Mouse (Mus musculus) gastrocnemius, postnatal 10 days (tissue): Measurements from ENCODE around the gene Cep19. TPM values are rescaled to one million over a fixed set of nuclear protein-coding genes. Genes with fewer than 3 reads are reported as not detected.

Source experiments
- DNase-seq: peaks from one replicate; pipeline ENCODE4 v3.0.0; 2021; ENCODE audit warnings: mixed read lengths
- total RNA-seq, 2 experiments: library from RNA; stranded (reverse); gene quantifications; 2 replicates each; pipeline ENCODE4 v1.2.3; 2021

Cep19 gene
- total RNA-seq, 2 experiments from 2014 or later = 6.3 to 7.3 TPM

DNA sequence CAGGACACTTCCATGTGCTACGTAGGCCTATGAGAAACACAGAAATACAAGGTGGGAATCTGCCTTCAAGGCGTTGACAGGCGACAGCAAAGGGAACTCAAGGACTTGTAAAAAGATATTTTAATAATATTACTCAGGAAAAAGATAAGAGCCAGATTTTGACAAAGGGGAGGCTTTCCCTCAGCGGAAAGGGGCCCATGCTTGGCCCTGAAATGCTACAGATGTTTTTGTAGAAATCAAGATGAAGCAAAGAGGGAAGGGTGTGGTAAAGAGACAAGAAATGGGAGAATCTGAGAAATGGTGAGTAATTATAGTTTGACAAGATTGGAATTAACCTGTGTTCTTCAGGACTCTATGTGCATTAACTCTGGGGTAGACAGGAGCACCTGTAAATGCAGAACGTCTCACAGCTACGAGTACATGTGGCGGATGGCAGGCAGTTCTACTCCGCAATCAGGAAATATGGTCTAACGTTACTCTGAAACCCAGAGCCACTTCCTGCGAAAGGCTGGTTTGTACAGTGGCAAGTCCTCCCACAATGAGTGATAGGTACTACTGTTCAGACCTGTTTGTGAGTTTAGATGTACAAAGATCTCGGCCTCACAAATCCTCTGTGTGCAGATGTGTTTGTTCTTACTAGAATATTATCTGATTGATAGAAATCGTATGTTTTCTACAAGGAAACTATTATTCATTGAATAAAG is 7.9 kb downstream of the Cep19 start:
- DNase-seq = no peak

DNA sequence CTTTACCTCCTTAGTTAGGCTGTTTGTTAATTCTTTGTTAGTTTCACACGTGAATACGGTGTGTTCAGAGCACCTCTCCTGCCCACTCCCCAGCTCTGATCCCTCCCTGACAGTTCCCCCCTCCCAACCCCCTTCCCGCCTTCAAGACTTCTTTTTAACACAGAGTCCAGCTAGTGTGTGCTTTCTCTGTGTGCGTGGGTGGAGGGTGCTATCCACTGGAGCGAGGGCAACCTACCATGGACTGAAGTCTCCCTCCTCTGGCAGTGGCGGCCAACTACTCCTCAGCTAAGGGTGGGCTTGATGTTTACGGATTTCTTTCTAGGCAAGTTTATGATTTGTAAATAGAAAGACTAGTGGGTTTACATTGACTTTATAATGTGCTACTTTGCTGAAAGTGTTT is 8.6 kb downstream of the Cep19 start:
- DNase-seq = no peak

DNA sequence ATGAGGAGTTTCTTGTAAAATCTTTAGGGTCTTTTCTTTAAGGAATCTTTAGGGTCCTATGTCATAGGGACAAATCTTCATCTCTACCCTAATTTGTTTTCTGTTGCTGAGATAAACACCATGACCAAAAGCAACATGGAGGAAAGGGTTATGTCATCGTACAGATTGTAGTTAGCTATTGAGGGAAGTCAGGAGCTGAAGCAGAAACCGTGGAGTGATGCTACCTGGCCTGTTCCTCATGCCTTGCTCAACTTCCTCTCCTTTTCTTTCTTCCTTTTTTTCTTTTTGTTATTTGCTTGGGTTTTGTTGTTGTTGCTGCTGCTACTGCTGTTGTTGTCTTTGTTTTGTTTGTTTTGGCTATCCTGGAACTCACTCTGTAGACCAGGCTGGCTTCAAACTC is 9.0 kb downstream of the Cep19 start:
- DNase-seq = no peak

DNA sequence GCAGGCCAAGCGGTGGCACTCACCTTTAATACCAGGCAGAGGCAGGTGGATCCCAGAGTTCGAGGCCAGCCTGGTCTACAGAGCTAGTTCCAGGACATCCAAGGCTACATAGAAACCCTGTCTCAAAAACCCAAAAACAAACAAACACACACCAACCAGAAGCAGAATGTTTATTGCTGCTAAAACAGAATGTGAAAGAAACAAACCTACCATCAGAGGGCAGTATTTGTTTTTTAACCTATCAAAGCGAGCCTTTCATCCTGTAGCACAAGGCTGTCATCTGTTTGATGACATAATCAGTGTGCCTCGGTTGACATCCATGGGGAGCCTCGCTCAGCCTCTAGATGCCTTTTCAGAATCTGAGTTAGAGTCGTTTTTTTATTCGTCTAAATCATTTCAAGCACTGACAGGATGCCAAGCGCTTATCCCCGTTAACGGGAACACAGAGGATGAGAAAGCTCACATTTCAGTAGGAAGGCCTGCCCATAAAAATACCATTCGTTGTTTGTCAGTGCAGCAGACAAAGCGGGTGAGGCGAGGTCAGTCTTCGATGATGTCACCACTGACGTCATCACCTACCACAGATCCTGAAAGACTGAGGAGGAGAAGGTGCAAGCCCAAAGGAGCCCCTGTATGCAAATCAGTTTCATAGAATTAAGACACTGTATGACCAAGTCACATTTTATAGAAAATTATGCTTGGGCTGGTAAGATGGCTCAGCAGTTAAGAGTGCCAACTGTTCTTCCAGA is 11.5 kb downstream of the Cep19 start:
- DNase-seq = no peak

DNA sequence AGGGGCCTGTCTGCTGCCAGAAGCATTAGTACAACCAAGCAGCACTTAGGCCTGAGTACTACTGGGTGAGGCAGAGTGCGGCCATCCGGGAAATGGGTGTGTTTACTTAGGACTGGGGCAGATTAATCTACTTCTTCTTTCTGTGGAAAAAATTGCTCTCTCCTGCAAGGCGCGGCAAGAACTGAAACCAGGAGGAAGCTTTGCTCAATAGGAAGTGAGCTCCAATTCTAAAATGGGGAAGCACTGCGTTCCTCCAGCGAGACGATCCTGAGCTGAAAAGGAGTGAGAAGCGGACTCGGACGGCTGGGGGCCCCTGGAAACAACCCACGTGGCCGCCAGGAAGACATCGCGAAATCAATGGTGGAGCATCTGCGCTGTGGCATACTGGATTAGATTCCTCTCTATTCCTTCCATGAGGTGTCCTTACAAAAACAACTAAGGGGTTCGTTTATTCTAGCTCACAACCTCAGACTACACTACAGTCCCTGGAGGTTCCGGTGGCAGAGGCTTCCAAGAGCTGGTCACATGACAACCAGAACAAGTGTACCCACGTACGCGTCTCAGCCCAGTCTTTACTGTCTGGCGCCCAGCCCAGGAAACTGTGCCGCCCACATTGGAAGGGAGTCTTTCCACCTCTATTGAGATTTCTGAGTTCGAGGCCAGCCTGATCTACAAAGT is 14.1 kb downstream of the Cep19 start:
- DNase-seq = no peak

DNA sequence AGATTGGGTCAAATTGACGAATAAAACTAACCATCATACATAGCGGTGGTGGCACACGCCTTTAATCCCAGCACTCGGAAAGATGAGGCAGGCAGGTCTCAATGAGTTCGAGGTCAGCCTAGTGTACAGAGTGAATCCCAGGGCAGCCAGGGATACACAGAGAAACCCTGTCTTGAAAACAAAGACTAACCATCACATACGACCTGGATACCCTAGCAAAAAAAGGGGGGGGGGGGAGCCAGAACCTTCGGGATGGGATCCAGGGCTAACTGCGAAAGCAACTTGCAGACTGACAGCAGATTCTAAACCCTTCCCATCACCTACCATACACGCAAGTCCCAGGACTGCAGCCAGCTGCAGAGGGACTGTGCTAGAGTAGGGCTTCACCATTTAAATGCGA is 14.8 kb downstream of the Cep19 start:
- DNase-seq = no peak

DNA sequence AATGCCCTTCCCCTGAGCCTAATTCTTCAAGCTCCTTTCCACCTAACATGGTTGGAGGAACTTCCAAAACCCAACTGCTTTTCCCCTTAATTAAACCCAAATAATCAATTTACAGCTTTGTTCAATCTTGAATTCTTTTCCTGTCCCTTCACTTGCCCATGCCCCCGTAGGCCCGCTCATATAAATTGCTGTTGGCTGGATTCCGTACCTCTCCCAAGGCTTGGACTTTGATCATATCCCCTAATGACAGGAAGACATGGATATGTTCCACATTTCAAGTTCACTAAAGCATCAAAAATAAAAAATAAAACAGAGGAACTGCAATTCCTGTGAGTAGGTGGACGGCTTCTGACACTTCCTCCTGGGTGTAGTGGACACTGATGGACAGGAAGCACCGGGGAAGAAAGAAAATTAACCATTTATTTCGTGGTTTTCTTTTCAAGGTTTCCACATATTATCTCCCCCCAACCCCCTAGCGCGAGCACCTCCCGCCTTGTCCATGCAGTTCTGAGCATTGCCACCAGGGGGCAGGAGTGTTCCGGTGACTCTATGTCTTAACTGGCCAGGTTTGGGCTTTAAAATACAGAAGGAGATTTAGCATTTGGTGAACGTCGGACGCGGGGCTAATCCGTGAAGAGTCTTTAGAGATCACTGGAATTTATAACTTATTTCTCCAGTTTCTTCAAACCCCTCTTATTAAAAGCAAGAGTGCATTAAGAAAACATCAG is 15.5 kb downstream of the Cep19 start:
- DNase-seq = peak; percentile 87

DNA sequence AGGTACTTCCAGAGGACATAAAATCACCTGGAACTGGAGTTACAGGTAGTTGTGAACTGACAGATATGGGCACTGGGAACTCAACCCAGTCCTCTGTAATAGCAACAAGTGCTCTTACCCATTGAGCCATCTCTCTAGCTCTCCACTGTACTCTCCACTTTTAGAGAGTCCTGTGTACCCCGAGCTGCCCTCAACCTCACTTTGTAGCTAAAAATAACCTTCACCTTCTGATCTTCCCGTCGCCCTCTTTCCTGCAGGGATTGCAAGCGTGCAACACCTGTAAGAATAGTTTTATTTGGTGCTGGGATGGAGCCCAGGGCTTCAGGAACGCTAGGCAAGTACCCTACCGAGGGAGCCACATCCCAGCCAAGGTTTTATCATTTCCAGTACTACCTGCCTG is 16.2 kb downstream of the Cep19 start:
- no peak for DNase-seq

DNA sequence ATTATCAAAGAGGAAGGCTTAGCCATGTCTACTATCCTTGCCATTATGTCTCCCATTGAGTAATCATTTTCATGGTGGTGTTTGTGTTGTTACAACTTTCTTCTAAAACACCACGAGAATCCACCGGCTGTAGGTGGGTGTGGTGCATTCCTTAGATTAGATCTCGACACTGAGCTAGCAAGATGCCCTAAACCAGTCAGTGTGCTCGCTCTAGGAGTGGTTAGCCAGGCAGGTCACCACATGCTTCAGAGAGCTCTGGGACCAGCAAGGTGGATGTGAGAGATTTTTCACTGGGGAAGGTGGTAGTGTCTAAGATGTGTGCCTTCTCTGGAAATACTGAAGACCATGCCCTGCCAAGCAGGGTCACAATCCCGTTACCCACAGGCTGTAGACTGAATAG is 16.6 kb downstream of the Cep19 start:
- DNase-seq = no peak

DNA sequence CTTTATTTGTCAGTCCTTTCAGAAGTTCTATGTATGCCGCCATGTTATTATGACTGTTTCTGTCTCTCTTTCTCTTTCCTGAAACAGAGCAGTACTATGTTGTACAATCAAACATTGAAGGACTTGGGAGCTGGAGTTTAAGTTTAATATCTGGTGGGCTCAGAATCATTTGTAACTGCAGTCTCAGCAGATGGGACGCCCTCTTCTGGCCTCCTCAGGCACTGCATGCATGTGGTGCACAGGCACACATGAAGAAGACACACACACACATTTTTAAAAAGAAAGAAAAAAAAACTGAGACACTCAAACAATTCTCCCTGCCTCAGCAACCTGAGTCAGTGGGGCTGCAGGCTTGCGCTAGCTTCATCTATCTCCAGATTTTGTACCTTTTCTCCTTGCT is 20.9 kb downstream of the Cep19 start:
- DNase-seq = no peak

DNA sequence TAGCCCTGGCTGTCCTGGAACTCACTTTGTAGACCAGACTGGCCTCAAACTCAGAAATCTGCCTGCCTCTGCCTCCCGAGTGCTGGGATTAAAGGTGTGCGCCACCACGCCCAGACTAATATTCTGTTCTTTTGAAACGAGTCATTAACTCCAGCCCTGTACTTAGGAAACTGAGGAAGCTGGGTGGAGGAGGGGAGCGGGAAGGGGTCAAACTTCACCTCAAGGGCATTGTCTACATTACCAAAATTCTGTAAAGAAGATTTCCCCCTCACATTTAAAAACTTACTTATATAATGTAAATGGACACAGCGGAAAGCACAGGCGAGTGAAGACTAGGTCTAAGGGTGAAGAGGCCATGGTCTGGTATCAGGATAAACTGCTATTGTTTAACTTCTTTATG is 24.4 kb downstream of the Cep19 start:
- DNase-seq = no peak

DNA sequence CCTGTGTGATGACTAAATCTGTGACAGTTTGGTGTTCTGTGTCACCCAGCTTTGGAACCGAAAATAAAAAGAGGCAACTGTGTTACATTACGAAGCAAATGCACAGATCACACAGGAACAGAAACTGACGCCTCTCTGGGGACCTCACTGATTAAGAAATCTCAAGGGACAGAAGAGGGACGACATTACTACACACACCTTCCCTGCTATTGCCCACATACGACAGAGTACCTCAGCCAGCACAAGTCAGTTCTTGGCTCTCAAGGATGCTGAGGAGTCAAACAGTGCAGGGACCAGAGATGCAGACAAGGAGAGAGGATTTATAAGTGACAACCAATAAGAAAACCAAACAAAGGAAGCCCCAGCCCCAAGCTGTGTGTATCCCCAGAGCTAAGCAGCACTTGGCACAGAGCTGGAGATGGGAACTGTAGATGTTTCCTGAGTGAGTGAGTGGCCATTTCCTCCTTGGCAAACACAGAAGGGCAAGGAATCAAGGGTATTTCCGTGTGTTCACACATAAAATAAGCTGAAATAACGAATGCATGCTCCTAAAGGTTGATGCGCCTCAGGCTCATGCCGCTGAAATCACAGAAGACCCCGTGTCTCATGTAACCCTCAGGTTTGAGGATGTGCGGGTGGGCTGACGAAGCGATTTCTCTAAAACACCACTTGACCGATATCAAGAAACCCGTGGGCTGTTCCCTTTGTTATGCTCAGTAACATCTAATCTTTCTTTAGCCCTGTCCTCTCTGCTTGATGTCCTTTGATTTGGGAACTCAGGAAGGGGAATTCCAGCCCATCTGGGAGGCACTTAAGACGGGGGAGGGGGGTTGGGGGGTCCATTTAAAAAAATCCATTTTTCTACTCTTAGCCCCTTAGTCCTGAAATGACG is 25.1 kb downstream of the Cep19 start:
- DNase-seq = no peak

DNA sequence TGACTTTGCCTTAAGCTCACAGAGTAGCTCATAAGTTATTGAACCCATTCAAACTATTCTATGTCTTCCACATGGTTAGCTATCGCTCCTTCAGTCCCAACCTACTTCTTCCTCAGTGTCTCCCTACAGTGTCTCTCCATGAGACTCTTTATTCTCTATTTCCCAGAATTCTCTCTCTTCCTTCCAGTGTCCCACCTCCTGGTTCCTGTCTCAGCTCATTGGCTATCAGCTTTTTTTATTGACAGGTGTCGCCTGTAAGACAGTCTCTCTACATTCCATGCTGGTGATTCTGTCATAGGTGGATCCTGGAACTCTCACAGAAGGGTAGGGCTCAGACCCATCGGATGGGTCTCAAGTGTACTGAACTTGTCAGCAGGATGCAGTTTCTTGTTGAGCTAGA is 25.8 kb downstream of the Cep19 start:
- no peak for DNase-seq

DNA sequence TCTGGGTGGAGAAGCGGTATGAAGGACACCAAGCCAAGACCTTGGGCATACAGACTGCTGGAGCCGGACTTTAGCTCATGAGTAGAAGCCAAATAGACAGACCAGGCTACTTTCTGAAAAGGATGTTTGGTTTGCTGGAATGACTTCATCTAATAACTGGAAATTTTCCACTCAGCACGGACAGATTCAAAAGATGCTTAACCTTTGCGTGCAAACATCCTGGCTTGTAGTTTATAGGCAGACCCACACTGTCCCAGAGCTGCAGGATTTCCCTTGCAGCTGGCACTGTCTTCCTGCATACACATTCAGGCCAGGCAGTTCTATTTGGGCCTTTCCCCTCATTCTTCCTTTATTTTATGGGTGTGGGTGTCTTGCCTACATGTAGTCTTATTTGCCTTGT is 27.4 kb downstream of the Cep19 start:
- DNase-seq = no peak

DNA sequence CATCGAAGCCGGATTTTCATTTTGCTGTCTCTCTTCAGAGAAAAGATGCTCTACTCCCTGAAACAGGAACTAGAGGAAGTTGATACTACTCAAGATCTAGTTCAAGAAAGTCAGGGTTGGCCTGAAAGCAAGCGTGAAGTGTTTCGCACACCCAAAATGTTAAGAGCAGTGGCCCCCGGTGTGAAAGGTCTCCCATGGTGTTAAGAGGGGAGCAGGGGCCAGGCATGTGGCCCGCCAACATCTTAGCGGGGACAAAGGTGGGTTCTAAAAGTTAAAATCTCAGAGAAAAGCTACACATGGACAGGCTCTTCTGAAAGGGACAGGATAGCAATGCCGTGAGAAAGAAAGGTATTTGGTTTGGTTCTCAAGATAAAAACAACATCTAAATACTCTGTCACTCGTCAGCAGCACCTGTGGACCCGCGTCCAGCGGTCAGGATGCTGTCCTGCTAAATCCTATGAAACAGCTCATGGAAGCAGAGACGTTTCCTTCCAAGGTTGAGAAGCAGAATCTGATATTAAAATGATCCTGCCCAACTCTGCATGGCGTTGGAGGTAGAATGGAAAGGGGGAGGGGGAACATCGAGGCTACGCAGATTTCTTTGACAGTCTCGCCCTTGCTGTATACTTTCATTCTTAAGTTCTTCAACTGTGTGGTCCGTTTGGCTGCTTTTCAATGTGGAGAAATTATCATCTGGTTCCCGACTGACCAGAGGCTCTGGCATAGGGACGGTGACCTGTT is 30.0 kb downstream of the Cep19 start:
- DNase-seq = no peak

DNA sequence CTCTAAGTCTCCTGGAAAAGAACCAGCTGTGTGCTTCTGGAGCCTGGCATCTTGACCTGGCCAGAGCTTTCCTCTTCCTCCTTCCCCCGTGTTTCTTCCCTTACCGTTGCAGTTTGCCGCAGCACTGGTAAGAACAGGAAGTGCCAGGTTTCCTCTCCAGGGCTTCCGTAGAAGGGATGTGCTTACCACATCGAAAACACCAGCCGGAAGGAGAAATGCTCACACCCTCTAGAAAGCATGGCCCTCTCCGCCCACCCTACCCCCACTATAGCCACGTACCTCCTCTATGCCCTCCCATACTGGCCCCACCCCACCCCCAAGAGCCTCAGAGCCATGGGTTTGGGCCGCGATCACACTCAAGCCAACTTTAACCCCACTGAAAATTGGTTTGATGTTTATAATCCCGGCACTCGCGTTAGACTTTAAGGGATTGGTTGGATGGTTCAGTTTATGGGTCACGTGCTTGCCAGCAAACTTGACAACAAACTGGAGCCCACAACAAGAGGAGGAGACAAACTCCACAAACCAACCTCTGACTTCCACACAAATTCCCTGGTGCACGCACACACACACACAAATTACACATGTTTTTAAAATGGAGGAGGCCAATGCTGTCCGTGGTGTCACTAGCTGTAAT is 30.7 kb downstream of the Cep19 start:
- DNase-seq = no peak

DNA sequence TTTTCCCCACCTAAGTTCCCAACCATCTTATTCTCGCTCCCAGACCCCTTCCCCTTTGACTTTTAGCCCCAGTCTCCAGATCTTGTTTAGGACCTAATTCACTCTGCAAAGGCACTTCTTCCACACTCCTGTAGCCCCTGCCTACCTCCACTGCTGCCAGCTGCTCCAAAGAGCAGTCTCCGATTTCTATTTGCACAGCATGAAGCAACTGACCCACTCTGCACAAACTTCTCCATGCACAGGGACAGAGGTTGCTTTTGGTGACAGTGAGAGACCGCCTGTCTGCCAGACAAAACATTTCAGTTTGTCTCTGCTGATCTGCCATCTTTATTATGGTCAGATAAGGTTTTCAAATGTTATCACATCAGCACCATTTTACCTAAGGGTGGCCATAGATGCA is 33.5 kb downstream of the Cep19 start:
- DNase-seq = no peak

DNA sequence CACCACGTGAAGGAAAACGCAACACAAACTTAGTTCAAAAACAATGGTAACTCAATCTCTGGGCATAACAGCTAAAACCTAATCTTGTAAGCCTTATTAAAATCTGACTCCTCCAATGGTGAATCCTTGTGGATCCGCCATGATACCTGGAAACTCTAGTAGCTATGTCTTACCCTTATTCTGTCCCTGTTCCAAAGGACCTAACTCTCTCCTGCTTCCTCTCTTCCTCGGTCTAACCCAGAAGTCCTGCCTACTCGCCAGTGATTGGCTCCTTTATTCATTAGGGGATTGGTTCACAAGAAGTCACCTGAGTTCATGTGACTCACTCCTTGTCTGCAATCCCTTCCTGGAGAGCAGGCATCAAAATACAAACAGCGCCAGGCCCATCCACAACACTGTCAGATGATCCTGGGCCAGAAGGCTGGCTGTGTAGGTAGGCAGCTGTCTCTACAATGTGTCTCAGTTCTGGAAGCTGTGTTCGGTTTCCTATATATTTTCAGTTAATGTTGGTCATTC is 36.3 kb downstream of the Cep19 start:
- DNase-seq = no peak

DNA sequence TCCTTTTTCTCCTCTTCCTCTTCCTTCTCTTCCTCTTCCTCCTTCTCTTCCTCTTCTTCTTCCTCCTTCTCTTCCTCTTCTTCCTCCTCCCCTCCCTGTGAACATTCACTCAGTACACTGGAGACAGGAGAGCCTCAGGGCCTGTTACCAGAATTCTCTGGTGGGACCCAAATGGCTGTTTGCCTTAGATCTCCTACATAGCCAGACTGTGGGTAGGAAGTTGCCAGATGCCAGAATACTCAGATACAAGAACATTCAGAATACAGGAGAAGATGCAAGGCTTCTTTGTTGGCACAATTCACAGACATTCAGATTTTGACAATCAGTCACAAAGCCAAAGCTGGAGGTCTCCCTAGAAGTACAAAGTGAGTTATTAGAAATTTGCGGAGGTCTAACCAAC is 39.4 kb downstream of the Cep19 start:
- no peak for DNase-seq

DNA sequence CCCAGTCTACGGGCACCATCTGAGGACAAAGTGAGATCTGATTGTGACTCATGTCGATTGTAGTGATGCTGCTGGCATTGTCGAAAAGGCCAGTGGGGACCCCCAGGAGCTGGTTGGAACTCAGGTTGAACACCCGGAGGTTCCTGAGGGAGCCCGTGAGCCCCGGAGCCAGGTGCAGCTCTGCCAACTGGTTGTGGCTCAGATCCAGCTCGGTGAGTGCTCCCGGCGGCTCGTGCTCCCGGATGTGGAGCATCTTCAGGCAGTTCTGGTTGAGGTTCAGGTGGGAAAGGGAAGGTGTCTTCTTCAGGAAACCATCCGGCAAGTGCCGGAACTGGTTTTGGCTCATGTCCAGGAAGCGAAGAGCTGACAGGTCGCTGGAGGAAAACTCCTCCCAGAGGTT is 44.2 kb downstream of the Cep19 start:
- DNase-seq = no peak
